Mouse (Mus musculus) hindbrain, embryonic 11.5 days (tissue): ENCODE measurements around the gene Bex3. TPM values are rescaled to one million over a fixed set of nuclear protein-coding genes. Genes with fewer than 3 reads are reported as not detected.
"Not testable (repeated sequence)": the region's sequence is repeated elsewhere in the genome, so short reads cannot be mapped to it uniquely, and the experiment has no call there.

ENCODE experiments used
- ATAC-seq: fragments of 200-750 bp; cut with Nextera tagmentation; 2 replicates; pipeline ENCODE4 v1.8.0; 2017; ENCODE audit warnings: mild to moderate bottlenecking, moderate TSS enrichment, moderate library complexity; ENCODE audit not compliant: low FRiP score
- DNase-seq: peaks from one replicate; pipeline ENCODE4 v3.0.0-alpha.2; 2015; ENCODE audit warnings: low spot score
- H3K27ac ChIP-seq: fragments of 300-500 bp; sonication (generic); 2 replicates; pipeline ENCODE4 v1.5.1; 2014; ENCODE audit warnings: mild to moderate bottlenecking, low read depth, low read length
- H3K27me3 ChIP-seq: fragments of 300-500 bp; sonication (generic); 2 replicates; pipeline ENCODE4 v1.6.1; 2014; ENCODE audit warnings: mild to moderate bottlenecking, low read length, moderate library complexity, mixed read lengths; ENCODE audit not compliant: control insufficient read depth, insufficient read depth
- H3K36me3 ChIP-seq: fragments of 300-500 bp; sonication (generic); 2 replicates; pipeline ENCODE4 v1.6.1; 2014; ENCODE audit warnings: mild to moderate bottlenecking, low read length, moderate library complexity, mixed read lengths; ENCODE audit not compliant: control insufficient read depth, insufficient read depth
- H3K4me1 ChIP-seq: fragments of 300-500 bp; sonication (generic); replicated peaks from 2 replicates; pipeline ENCODE4 v1.6.1; 2014; ENCODE audit warnings: low read length, mixed read lengths; ENCODE audit not compliant: control insufficient read depth, insufficient read depth
- H3K4me2 ChIP-seq: fragments of 300-500 bp; sonication (generic); replicated peaks from 2 replicates; pipeline ENCODE4 v1.6.1; 2014; ENCODE audit warnings: mild to moderate bottlenecking, low read depth, low read length
- H3K4me3 ChIP-seq: fragments of 300-500 bp; sonication (generic); 2 replicates; pipeline ENCODE4 v1.5.1; 2014; ENCODE audit warnings: low read depth, low read length
- H3K9ac ChIP-seq: fragments of 300-500 bp; sonication (generic); 2 replicates; pipeline ENCODE4 v1.6.1; 2014; ENCODE audit warnings: low read depth, low read length
- H3K9me3 ChIP-seq: fragments of 300-500 bp; sonication (generic); 2 replicates; pipeline ENCODE4 v1.6.1; 2016; ENCODE audit warnings: low read length; ENCODE audit not compliant: control insufficient read depth
- WGBS: fragments of 180-500 bp; shearing (Covaris S2); extraction: QIAGEN DNeasy Blood & Tissue Kit; methylation state at CpG from one replicate; pipeline ENCODE4 v1.1.7; 2014; 5-methylcytosine and 5-hydroxymethylcytosine counted together
- polyA plus RNA-seq: library from polyadenylated mRNA; unstranded; fragments of >200 nt; fragmentation: Nextera tagmentation; extraction: Ambion mirVana; gene quantifications from 2 replicates; pipeline ENCODE4 v1.2.1, GENCODE M21; 2014

The Bex3 gene
- polyA plus RNA-seq, 1 experiment from 2014 or later: 733 TPM

GRCm38 (mm10) chrX:136249671-136250070 is 20.4 kb upstream of the Bex3 start:
- no peak for DNase-seq
- WGBS: 85% methylated on average over 7 of the region's 7 CpGs
- no peak overlapping the region for H3K27ac ChIP-seq
- ATAC-seq: no peak
- no peak overlapping the region for H3K4me3 ChIP-seq
- no peak overlapping the region for H3K4me2 ChIP-seq
- H3K27me3 ChIP-seq: no peaks in the 10 kb centered on the region
- no peaks in the 10 kb centered on the region for H3K4me1 ChIP-seq
- no peak overlapping the region for H3K9ac ChIP-seq
- H3K36me3 ChIP-seq: no peaks in the 10 kb centered on the region
- no peaks in the 10 kb centered on the region for H3K9me3 ChIP-seq

GRCm38 (mm10) chrX:136252023-136252729 is 17.9 kb upstream of the Bex3 start:
- Histone ChIP-seq H3K9ac (no peak overlapping the region), H3K9me3 (no peaks in the 10 kb centered on the region), H3K36me3 (no peaks in the 10 kb centered on the region), H3K27ac (no peak overlapping the region), H3K4me2 (no peak overlapping the region), H3K27me3 (no peaks in the 10 kb centered on the region), H3K4me3 (no peak overlapping the region), H3K4me1 (no peaks in the 10 kb centered on the region)
- no peak for DNase-seq
- WGBS: 65% methylated on average over 6 of the region's 6 CpGs
- no peak for ATAC-seq

- DNase-seq (no peak), ATAC-seq (no peak)
- no peaks in the 10 kb centered on the region for H3K4me1 ChIP-seq
- H3K9me3 ChIP-seq: no peaks in the 10 kb centered on the region
- H3K27ac ChIP-seq: no peak overlapping the region
- no peak overlapping the region for H3K9ac ChIP-seq
- H3K4me3 ChIP-seq: no peak overlapping the region
- H3K36me3 ChIP-seq: no peaks in the 10 kb centered on the region
- no peaks in the 10 kb centered on the region for H3K27me3 ChIP-seq
- no peak overlapping the region for H3K4me2 ChIP-seq
- WGBS: 78% methylated on average over 5 of the region's 5 CpGs
Observed at GRCm38 (mm10) chrX:136267720-136268119, 2.3 kb upstream of the Bex3 start.

- 80% methylated on average over 4 of the region's 4 CpGs for WGBS
- Histone ChIP-seq H3K4me3 (no peak overlapping the region), H3K9ac (no peak overlapping the region), H3K27ac (no peak overlapping the region), H3K36me3 (no peaks in the 10 kb centered on the region), H3K4me2 (no peak overlapping the region), H3K9me3 (no peaks in the 10 kb centered on the region), H3K4me1 (no peaks in the 10 kb centered on the region), H3K27me3 (no peaks in the 10 kb centered on the region)
- ATAC-seq (no peak), DNase-seq (no peak)
Observed at GRCm38 (mm10) chrX:136268173-136268572, 1.9 kb upstream of the Bex3 start.

GRCm38 (mm10) chrX:136270393-136271111 is 499 bp downstream of the Bex3 start:
- Histone ChIP-seq H3K9ac (0 out of 2 replicates have a peak overlapping the region, but pooled peaks have one; percentile 47), H3K4me2 (peak overlapping the region; percentile 39), H3K27ac (peak overlapping the region; percentile 24; the same call in 1 of the 2 replicates), H3K4me3 (peak overlapping the region; percentile 41)
- DNase-seq (peak; percentile 37), ATAC-seq (peak; percentile 82)
- not testable (repeated sequence) for H3K36me3 ChIP-seq, H3K4me1 ChIP-seq, H3K27me3 ChIP-seq, H3K9me3 ChIP-seq
- WGBS: 12% methylated on average over 2 of the region's 60 CpGs

GRCm38 (mm10) chrX:136274542-136274941 is 4.5 kb downstream of the Bex3 start:
- WGBS: 21% methylated on average over 3 of the region's 3 CpGs
- Histone ChIP-seq H3K4me3 (no peak overlapping the region), H3K27ac (no peak overlapping the region), H3K9me3 (no peaks in the 10 kb centered on the region), H3K27me3 (no peaks in the 10 kb centered on the region), H3K4me1 (no peaks in the 10 kb centered on the region), H3K9ac (no peak overlapping the region), H3K4me2 (no peak overlapping the region), H3K36me3 (no peaks in the 10 kb centered on the region)
- DNase-seq (no peak), ATAC-seq (no peak)

- no peak for DNase-seq
- no peaks in the 10 kb centered on the region for H3K27me3 ChIP-seq
- WGBS: 33% methylated on average over 3 of the region's 3 CpGs
Observed at GRCm38 (mm10) chrX:136275386-136275785, 5.3 kb downstream of the Bex3 start.

GRCm38 (mm10) chrX:136277577-136277976 is 7.5 kb downstream of the Bex3 start:
- 85% methylated on average over 7 of the region's 7 CpGs for WGBS
- ATAC-seq (no peak), DNase-seq (no peak)
- Histone ChIP-seq H3K4me2 (no peak overlapping the region), H3K4me1 (no peaks in the 10 kb centered on the region), H3K27me3 (no peaks in the 10 kb centered on the region), H3K9ac (no peak overlapping the region), H3K27ac (no peak overlapping the region), H3K4me3 (no peak overlapping the region), H3K9me3 (no peaks in the 10 kb centered on the region), H3K36me3 (no peaks in the 10 kb centered on the region)

More at GRCm38 (mm10) chrX:136275386-136275785, 5.3 kb downstream of the Bex3 start:
- Histone ChIP-seq H3K9ac (no peak overlapping the region), H3K4me2 (no peak overlapping the region), H3K36me3 (no peaks in the 10 kb centered on the region), H3K9me3 (no peaks in the 10 kb centered on the region), H3K4me3 (no peak overlapping the region), H3K27ac (no peak overlapping the region), H3K4me1 (no peaks in the 10 kb centered on the region)
- ATAC-seq: no peak

GRCm38 (mm10) chrX:136278401-136278800 is 8.3 kb downstream of the Bex3 start:
- H3K9me3 ChIP-seq: no peaks in the 10 kb centered on the region
- no peak overlapping the region for H3K9ac ChIP-seq
- H3K27ac ChIP-seq: no peak overlapping the region
- no peak for DNase-seq
- H3K27me3 ChIP-seq: no peaks in the 10 kb centered on the region
- no peak overlapping the region for H3K4me3 ChIP-seq
- no peaks in the 10 kb centered on the region for H3K36me3 ChIP-seq
- H3K4me2 ChIP-seq: no peak overlapping the region
- ATAC-seq: no peak
- H3K4me1 ChIP-seq: no peaks in the 10 kb centered on the region
